Mouse (Mus musculus) adrenal gland, postnatal 14 days (tissue): ENCODE measurements around the gene Gstm4. TPM values are rescaled to one million over a fixed set of nuclear protein-coding genes. Genes with fewer than 3 reads are reported as not detected.
A peak's percentile ranks its signal among the peaks of the same experiment; 100 is the strongest.
"Not testable (repeated sequence)": the region's sequence is repeated elsewhere in the genome, so short reads cannot be mapped to it uniquely, and the experiment has no call there.

Experiments used
- DNase-seq: peaks from one replicate; pipeline ENCODE4 v3.0.0; 2021; ENCODE audit warnings: mixed read lengths
- total RNA-seq: library from RNA; stranded (reverse); gene quantifications from 2 replicates; pipeline ENCODE4 v1.2.3, GENCODE M21; 2021

The Gstm4 gene
- total RNA-seq, 1 experiment from 2014 or later = 12.3 TPM

GRCm38 (mm10) chr3:108070295-108071293 is 25.9 kb upstream of the Gstm4 start:
- peak; percentile 91 for DNase-seq

- DNase-seq = peak; percentile 64
Measured at GRCm38 (mm10) chr3:108069231-108069870, 24.7 kb upstream of the Gstm4 start.

- no peak for DNase-seq
Measured at GRCm38 (mm10) chr3:108068826-108069225, 24.1 kb upstream of the Gstm4 start.

- no peak for DNase-seq
Measured at GRCm38 (mm10) chr3:108067370-108067934, 22.8 kb upstream of the Gstm4 start.

GRCm38 (mm10) chr3:108065551-108065950 is 20.9 kb upstream of the Gstm4 start:
- DNase-seq = no peak

- DNase-seq = no peak
Measured at GRCm38 (mm10) chr3:108064672-108065071, 20.0 kb upstream of the Gstm4 start.

- DNase-seq = peak; percentile 59
Measured at GRCm38 (mm10) chr3:108062648-108063047, 18.0 kb upstream of the Gstm4 start.

GRCm38 (mm10) chr3:108061420-108061819 is 16.7 kb upstream of the Gstm4 start:
- DNase-seq = peak; percentile 61

- DNase-seq = no peak
Measured at GRCm38 (mm10) chr3:108050493-108050892, 5.8 kb upstream of the Gstm4 start.

- DNase-seq = no peak
Measured at GRCm38 (mm10) chr3:108048306-108048705, 3.6 kb upstream of the Gstm4 start.

GRCm38 (mm10) chr3:108046944-108047655 is 2.4 kb upstream of the Gstm4 start:
- DNase-seq = no peak

GRCm38 (mm10) chr3:108033156-108033555 is 11.5 kb downstream of the Gstm4 start:
- DNase-seq = no peak

- DNase-seq = no peak
Measured at GRCm38 (mm10) chr3:108032113-108032512, 12.6 kb downstream of the Gstm4 start.

GRCm38 (mm10) chr3:108028641-108029365 is 15.9 kb downstream of the Gstm4 start:
- DNase-seq = no peak

- DNase-seq = no peak
Measured at GRCm38 (mm10) chr3:108026597-108026996, 18.1 kb downstream of the Gstm4 start.

GRCm38 (mm10) chr3:108026049-108026448 is 18.6 kb downstream of the Gstm4 start:
- DNase-seq = no peak

- DNase-seq = no peak
Measured at GRCm38 (mm10) chr3:108025318-108025717, 19.4 kb downstream of the Gstm4 start.

GRCm38 (mm10) chr3:108022650-108023049 is 22.0 kb downstream of the Gstm4 start:
- peak; percentile 29 for DNase-seq

- DNase-seq = not testable (repeated sequence)
Measured at GRCm38 (mm10) chr3:108020351-108021022, 24.2 kb downstream of the Gstm4 start.

- not testable (repeated sequence) for DNase-seq
Measured at GRCm38 (mm10) chr3:108019226-108019625, 25.5 kb downstream of the Gstm4 start.
